Comparison of ENCODE assay signal across 15 mouse cellular contexts in the genomic region with DNA sequence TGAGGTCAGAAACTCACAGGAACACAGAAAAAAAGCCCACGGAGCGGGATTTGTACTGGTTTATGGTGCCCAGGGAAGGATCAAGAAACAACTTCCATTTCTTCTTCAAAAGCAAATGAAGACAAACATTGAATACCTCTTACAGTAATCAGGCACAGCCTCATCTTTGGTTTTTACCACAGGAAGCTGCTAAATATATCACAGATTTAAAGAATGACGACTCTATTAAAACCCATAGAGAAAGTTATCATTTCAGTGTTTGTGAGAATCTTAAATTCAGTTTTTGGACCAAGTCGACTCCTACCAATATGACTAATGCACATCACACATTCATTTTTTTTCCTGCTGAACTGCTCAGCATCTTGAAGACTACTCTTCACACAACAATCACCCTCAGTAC.
"Had no signal": no experiment of that assay in that cellular context is flagged by ENCODE, and none has a peak within 500 bp of the region (broad histone marks: within the 10 kb centered on the region; RNA-seq: fewer than 3 reads in every experiment).

No protein-coding gene starts in this region.

- ATAC-seq: hindbrain, postnatal 0 days; intestine, embryonic 15.5 days; intestine, postnatal 0 days had no signal

- DNase-seq: gastrocnemius, postnatal 14 days; gastrocnemius, postnatal 36 days; heart, adult 18-20 months; heart, postnatal 10 days; kidney, adult 18-20 months; kidney, adult 8-10 months; kidney, postnatal 10 days; kidney, postnatal 25 days; layer of hippocampus, adult 9-11 months; layer of hippocampus, postnatal 36 days; liver; liver, embryonic 13.5 days had no signal
